Mouse (Mus musculus) MEL (cell line): ENCODE data around the gene Fxr2.

ENCODE experiments used
- CHD2 ChIP-seq: IDR thresholded peaks from 2 replicates; pipeline ENCODE4 v1.6.1; 2011; ENCODE audit warnings: low read length, improper control_type of control experiment
- CTCF ChIP-seq, 3 experiments: IDR thresholded peaks in 2 of 3; conservative IDR thresholded peaks in 1 of 3; 2 replicates each; pipeline ENCODE4 v1.5.1; 2011 to 2012; ENCODE audit warnings: low read length in 3 of 3, low read depth in 2 of 3, mild to moderate bottlenecking in 2 of 3, improper control_type of control experiment in 1 of 3, inconsistent platforms in 1 of 3, mixed read lengths in 1 of 3, moderate library complexity in 1 of 3; ENCODE audit not compliant: control insufficient read depth in 1 of 3, insufficient read depth in 1 of 3, poor library complexity in 1 of 3, severe bottlenecking in 1 of 3
- POLR2A ChIP-seq, 2 experiments: IDR thresholded peaks; 2 replicates each; pipeline ENCODE4 v1.6.1; 2011 to 2012; ENCODE audit warnings: low read length in 2 of 2, mild to moderate bottlenecking in 2 of 2, control low read depth in 1 of 2, improper control_type of control experiment in 1 of 2, low read depth in 1 of 2, moderate library complexity in 1 of 2; ENCODE audit not compliant: control insufficient read depth in 1 of 2, insufficient read depth in 1 of 2, poor library complexity in 1 of 2
- ZKSCAN1 ChIP-seq: IDR thresholded peaks from 2 replicates; pipeline ENCODE4 v1.6.1; 2012; ENCODE audit warnings: low read depth, mild to moderate bottlenecking, inconsistent platforms, low read length, improper control_type of control experiment, moderate library complexity
- ZMIZ1 ChIP-seq: IDR thresholded peaks from 2 replicates; pipeline ENCODE4 v1.6.1; 2012; ENCODE audit warnings: low read depth, mild to moderate bottlenecking, inconsistent platforms, low read length, improper control_type of control experiment, moderate library complexity

DNA sequence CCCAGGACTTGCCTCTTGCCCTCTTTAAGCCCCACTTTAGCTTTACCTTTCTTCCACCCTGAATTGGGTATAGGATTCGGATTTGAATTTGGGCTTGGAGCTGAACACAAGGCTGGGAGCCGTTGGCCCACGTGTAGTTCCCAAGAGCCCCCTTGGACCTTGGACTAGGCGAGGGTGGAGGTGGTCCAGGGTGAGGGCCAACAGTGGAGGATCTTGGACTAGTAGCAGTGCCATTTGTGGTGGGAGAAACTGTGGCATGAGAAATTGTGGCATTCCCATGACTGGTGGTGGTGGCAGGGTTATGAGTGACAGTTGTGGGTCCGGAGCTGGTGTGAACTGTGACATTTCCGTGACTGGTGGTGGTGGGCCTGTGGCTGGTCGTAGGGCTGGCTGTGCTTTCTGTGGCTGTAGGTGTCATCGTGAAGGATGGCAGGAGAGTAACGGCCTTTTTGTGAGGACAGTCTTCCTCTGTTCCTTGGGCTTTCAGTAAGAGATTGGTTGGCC is 32.7 kb downstream of the Fxr2 start:
- TF ChIP-seq ZKSCAN1, result no peak
- no peak for TF ChIP-seq ZMIZ1
- TF ChIP-seq CTCF (IDR thresholded peaks at IDR 0.05 in 2 of 3, conservative IDR thresholded peaks at IDR 0.05 in 1 of 3; ENCODE audit: control insufficient read depth in 1 of 3, insufficient read depth in 1 of 3, low read depth in 2 of 3, low read length in 3 of 3, poor library complexity in 1 of 3, severe bottlenecking in 1 of 3), result no peak
- no peak for TF ChIP-seq POLR2A (IDR thresholded peaks at IDR 0.05; ENCODE audit: control insufficient read depth in 1 of 2, insufficient read depth in 1 of 2, low read depth in 1 of 2, low read length in 2 of 2, poor library complexity in 1 of 2)
- TF ChIP-seq CHD2, result no peak
